Mouse (Mus musculus): Measurements from ENCODE around the gene Ccdc86.

The Ccdc86 gene

DNA sequence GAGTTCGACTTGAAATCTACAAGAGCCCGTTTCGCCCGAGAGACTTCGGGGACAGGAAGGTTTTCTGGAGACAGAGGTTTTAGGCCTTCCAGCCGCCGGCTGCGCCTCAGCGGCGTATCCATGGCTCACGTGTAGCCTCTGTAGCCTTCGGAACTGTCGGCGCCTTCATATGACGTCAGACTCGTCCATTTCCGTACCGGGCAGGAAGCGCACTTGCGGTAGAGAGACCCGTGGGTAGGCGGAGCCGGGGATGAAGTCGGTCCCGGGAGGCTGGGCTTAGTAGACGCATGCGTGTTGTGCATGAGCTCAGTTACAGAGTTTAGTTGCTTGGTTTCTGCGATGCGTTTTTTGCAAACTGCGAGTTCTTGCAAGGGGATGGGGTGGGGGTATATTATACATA lies at the start of gene Ccdc86:
Ccdc86 (minus strand) TSS at position 155 of the 400 bp plus-strand sequence.
- DNase-seq = peak; percentile 96 to 97

DNA sequence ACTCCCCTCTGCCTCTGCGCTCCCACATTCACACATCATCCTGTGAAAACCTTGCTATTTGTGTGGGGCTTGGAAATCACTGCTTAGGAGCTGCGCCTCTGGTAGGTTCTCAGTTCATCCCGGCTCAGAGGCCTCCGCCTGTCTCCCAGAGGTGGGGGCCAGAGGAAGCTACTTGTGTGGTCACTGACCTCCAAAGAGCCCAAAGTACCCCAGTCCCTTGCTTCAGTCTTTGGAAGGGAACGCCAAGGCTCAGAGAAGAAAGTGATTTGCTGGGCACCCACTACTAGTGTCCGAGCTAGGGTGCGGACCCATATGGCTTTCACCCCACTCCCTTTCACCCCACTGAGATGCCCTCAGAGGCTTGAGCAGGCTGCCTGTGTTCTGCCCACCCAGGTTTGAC lies 44.1 kb upstream of the Ccdc86 start, which contains the start of gene Ms4a15:
Ms4a15 (minus strand) TSS at position 101 of the 400 bp plus-strand sequence.
- DNase-seq = no peak

DNA sequence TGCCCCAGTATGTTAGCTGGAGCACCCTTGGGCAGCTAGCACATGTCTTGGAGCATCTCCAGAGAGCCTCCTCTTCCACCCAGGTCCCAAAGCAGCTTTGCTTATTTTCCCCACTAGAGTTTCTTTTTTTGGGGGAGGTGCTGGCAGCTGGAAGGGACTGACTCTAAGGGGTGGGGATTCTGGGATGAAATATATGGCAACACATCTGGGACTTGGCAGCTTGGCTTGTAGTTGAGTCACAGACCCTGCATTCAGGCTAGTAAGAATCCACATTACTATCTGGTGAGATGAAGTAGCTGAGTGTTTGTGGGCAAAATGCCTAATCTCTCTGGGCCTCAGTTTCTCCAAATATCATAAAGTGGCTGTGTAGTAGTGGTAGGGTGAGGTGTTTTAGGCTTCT lies 42.8 kb upstream of the Ccdc86 start:
- DNase-seq = no peak

DNA sequence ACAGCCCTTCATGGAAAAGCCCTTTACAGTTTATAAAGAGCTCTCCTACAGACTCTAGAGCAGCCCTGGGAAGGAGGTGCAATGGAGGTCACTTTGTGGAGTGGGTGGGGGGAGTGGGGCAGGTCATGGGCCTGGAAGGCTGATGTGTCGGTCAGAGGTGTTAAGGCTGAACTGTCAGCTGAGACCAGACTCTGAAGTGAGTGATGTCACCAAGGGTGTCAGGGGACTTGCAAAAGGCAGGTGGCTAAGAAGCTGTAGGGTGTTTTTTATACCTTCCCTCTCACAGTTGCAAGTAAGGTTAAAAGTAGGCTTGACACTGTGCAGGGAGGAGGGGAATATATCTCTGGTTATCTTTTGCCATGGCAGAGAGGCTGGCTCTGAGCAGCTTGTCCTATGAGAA lies 41.7 kb upstream of the Ccdc86 start:
- no peak for DNase-seq

DNA sequence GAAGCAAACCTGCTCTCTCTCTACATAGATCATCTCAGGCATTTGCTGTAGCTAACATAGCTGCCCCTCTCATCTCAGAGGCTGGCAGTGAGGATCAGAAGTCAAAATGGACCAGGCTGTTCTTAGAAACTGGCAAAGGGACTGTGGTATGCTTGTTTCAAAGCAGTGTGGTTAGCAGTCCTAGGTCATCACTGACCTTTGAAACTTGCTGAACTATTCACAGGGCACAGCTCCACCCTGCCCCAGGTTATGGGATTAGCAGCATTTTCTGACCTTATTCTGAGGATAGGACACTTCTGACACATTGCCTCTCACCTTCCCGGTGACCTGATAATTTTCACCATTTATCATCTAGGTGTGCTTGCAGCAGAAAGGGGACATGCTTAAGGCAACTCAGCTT lies 39.5 kb upstream of the Ccdc86 start:
- no peak for DNase-seq

DNA sequence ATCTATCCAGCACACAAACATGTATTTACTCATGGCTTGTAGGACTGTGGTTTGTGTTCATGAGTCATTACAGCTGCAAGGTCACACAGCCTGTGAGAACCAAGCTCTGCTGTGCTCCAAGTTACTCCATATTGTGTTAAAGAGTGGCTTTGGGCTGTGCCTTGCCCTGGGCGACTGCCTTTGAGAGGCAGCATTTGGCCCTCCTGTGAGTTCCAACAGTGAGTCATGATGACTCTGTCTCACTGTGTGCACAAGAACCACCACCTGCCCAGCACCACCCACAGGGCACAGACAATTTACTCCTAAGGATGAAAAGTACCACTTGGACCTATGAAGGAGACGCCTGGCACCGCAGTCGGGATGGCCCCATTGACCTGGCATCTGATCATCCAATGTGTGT lies 36.8 kb upstream of the Ccdc86 start:
- DNase-seq = no peak

DNA sequence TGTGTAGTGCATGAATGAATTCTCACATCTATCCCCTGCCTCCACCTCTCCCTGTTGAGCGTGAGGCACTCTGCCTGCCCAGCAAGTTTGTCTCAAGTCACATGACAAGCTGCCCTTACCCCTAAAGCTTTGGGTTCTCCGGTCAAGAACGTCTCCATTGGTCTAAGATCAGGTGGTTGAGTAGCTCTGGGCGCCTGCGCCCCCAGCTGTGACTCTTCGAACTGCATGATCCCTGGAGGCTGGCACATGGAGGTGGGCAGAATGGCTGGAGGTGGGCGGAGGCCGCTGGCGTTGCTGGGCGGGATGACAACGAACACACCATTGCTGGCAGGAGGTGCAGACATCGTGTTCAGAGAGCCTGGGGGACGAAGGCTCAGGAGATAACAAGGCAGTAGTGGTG lies 35.5 kb upstream of the Ccdc86 start:
- DNase-seq = no peak

DNA sequence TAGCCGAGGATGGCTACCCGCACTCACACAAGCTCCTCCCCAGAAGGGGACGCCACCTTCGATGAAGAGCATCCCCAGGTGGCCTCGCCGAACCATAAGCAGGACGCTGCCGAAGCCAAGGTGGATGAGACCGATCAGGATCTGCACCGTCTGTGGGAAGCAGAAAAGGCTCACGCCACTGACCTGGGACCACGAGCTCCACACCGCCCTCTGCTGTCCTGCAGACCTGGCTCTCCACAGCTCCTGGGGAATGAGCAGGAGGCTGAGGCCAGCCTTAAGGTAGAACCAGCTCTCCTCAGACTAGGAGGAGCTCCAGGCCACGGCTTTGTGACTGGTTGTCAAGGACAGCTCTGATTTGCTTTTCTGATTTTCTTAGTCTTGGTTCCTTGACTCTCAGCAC lies 34.1 kb upstream of the Ccdc86 start:
- DNase-seq = peak; percentile 30 to 49

DNA sequence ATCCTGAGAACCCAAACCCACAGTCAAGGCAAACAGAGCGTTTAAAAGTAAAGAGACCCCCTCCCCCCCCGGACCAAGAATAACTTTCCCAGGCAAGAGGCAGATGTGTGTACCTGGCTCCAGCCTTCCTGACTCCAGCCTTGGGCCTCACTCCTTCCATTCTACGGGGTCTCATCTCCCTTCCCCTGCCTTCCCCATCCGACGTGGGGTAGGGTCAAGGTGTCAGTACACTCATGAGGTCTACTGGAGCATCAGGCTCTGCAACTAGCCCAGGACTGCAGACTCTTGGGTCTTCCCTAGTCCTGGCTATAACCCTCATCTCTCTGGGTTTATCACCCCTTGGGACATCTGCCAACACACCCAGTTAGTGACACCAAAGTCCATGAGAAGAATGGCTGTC lies 31.1 kb upstream of the Ccdc86 start:
- DNase-seq = no peak

DNA sequence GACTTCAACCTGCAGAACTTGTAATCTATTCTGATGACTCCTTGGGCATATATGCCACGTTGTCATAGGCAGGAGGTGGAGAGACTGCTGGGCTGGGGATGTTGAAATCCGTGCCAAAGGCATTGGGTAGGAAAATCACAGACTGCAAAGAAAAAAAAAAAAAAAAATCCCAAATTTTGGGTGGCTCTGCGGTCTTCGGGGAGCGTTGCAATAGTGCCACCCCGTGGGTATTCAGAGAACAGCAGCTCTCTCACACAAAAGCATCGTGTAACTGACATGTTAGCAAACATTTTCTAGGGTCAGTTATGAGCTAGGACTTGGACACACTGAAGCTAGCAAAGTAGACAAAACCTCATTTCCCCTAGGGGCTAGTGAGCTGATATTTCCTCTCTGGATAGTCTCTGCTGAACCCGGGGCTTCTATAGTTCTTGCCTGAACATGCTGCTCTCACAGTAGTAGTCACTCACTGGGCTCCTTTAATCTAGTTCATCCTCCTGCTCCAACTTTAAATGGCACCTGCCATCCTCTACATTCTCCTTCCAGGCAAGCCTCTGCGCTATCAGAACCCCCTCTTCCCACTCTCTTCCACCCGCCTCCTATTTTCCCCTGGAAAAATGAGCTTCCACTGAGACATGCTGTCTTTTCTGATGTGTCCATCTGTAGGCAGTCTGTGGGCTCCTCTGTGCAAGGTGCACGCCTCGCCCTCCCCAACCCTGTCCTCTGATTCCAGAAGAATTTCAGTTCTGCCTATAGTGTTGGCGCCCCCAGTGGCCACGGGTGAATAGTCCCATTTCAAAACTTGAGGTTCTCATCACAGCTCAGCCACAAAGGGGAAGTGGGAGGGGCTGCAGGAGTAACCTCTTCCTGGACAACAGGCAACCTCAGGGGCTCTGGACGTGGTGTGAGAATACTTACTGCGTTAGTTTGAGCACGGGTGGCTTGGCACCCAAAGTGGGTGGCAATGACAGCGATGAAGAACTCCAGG lies 30.4 kb upstream of the Ccdc86 start:
- peak; percentile 84 to 87 for DNase-seq

DNA sequence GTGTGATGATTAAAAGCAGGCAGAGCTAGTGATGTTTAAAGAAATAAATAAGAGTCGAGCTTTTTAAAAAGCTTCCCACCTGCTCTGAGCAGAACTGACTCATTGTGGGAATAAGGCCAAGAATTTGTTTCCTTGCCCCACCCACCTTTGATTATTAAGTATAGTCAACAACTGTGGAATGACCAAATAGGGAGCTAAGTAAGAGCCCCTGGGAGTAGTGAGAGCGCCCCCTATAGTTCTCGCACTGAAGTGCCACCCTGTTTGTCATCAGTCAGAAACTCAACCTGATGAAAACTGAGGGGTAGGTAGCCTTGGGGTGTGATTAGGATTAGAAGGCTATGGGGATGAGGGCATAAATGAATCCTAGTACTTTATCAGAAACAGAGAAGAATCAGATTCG lies 27.3 kb upstream of the Ccdc86 start:
- peak; percentile 26 to 35 for DNase-seq

DNA sequence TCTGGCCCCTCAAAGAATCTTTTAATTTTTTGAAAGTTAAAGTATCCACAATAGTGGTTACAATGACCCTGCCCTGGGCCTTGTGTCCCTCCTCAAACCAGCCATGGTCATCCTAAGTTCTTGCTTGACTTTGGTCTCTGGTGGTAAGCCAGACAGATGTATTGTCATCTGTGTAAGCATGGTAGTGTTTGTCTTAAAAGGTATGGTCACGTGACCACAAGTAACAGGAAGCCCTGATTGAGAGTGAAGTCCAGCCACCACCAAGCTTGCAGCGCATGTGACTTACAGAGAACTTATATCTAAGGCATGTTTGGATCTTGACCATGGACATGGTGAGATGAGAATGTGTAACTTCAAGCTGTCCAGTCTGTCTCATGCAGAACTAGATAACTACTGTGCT lies 26.1 kb upstream of the Ccdc86 start:
- no peak for DNase-seq

DNA sequence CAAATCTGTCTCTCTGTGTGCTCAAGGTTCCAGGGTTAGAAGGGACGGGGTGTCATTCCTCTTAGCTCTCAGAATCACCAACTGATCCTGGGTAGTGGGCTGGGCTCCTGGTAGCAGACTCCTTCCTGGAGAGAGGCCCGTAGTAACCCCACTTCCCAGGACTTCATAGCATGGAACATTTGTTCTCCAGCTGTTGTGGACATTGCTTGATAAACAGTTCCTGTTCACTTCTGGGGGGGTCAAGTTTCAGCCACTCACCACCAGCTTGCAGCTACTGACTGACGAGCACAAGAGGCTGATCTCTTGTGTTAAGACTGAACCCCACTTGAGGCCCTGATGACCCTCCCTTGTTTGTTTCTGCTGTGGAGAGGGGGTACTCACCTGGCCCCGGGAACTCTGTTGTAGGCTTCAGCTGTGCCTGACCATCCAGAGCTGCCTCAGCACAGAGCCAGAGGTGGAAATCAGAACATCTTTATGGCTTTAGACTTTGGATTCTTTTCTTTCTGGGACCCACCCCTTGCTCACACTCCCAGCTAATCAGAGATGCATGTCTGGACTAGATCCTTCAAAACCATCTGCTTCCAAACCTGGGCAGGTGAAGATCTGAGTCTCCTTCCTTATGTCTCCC lies 25.3 kb upstream of the Ccdc86 start, which contains the start of gene Ms4a10:
Ms4a10 (minus strand) TSS at position 433 of the 628 bp plus-strand sequence.
- no peak for DNase-seq

DNA sequence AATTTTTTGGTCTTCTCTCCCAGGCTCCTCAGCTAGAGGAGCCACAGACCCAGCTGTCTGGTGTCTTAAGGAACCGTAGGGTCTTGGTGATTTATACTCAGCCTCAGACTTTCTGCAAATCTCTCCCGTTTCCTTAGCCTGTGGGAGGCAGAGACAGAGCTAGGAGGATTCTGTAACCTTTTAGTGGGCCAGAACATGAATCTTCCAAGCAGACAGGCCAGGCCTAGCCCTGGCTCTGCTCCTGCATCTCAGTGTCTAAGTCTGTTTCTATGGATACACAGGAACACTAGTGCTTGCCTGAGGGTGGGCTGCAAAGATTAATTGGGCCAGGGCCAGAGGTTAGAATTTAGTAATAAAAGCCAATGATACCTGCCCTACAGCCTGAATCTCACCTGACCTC lies 24.1 kb upstream of the Ccdc86 start:
- no peak for DNase-seq

DNA sequence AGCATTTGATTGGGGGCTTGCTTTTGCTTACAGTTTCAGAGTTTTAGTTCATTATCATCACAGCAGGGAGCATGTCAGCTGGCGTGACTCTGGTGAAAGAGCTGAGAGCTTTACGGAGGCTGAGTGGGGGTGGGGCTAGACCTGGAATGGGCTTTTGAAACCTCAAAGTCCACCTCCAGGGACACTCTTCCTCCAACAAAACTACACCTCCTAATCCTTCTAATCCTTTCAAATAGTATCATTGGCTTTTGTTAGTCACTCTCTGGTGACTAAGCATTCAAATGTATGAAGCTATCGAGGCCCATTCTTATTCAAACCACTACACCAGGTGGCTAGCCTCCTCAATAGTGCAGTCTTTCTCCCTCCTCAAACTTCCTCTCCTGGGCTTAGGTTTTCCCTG lies 23.6 kb upstream of the Ccdc86 start:
- no peak for DNase-seq

DNA sequence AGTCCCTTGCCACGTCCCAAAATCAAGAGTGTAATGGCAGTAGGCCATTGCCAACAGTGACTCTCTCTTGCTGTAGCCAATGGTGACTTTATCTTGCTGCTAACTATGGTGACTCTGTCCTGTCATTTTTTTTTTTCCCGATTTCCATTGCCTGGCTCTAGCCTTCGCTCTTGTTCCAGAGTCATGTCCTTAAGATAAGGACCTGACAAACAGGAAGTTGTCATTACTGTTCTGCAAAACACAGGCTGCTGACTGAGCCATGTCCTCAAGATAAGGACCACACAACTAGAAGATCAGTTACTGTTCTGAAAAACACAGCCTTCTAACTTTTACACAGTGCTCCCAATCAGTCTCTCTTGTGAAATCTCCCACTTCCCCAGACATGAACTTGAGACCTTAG lies 21.4 kb upstream of the Ccdc86 start:
- DNase-seq = no peak

DNA sequence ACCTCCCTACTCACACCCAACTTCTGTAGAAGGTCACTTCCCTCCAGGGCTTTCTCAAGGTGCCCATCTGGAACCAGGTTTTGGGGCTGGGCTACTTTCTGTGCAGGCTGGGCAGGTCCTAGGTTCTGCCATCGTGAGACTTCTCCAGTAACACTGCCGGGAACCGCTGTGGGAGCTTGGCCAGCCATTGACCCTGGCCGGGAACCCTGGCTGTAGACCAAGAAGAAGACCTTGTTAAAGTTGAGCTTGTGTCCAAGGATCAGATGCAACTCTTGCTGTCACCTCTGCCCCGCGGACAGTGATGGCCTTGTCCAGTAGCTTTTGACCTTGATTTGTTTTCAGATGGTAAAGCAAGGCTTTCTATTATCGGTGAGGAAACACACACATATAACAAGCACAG lies 19.5 kb upstream of the Ccdc86 start:
- no peak for DNase-seq

DNA sequence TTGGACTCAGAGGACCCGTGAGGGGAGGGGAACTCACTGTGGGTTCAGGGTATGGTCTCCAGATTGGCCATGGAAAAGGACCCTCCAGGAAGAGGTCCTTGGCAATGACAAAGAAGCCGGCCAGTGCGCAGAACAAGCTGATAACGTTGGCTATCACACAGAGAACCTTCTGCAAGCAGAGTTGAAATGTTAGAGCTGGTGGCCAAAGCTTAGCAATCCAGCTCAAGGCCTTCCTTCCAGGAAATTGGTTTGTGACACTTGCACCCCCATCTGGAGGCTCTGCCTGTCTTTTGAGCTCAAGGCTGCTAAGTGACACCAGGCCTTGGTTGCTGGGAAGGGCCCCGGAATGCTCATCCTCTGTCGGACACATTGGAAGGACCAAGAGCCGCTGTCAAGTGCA lies 16.7 kb upstream of the Ccdc86 start:
- no peak for DNase-seq

DNA sequence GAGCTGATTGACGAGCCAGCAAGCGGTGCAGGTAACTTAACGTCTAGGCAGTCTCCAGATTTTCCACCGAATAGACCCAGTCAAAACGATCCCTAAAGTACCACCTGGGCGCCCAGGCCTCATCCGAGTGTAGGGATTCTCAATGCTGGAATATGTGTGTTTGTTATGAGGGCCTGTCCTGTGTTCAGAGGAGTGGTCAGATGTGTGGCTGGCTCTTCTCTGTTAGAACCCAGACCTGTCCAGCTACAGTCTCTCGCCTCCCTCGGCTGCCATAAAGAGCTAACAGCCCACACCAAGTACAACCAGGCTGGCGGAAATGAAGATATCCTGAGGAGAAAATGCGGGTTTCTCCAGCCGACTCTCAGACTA lies 10.9 kb upstream of the Ccdc86 start:
- DNase-seq = no peak

DNA sequence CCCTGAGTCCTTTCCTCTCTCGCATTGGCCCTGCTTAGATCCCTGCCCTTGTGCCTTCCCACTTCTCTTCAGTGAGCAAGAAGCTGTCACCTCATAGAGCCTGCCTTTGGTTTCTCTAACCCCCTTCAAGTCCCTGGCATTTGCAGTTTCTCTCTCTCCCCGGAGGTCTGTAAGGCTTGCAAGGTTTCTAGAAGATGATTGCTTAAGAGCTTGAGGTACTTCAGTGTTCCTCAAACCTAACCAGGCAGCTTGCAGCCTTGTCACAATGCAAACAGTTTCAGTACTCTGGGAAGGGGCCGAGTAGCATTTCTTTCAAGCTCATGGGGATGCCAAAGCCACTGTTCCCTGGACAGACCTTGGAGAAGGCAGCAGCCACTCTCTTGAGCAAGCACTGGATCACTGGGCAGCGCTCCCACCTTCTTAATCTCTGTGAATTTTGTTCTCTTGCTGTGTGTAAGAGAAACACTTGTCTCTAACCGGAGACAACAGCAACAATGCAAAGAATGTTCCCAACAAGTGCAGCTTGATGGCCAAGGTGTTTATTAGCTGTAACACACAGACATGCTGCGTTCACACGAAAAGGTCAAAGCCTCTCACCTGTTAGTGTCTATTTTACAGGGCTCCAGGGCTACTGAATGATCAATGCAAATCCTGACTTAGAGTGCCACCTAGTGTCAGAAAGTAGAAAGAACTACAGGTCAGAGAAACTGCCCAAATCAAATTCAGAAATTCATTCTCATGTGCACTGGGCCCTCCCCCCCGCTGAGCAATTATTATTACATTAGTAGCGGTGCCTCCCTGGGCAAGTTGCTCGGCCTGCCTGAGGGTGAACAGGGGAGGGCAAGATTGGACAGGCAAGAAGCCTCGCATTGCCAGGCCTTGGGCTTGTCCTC lies 10.3 kb upstream of the Ccdc86 start:
- DNase-seq = peak; percentile 24 to 60

DNA sequence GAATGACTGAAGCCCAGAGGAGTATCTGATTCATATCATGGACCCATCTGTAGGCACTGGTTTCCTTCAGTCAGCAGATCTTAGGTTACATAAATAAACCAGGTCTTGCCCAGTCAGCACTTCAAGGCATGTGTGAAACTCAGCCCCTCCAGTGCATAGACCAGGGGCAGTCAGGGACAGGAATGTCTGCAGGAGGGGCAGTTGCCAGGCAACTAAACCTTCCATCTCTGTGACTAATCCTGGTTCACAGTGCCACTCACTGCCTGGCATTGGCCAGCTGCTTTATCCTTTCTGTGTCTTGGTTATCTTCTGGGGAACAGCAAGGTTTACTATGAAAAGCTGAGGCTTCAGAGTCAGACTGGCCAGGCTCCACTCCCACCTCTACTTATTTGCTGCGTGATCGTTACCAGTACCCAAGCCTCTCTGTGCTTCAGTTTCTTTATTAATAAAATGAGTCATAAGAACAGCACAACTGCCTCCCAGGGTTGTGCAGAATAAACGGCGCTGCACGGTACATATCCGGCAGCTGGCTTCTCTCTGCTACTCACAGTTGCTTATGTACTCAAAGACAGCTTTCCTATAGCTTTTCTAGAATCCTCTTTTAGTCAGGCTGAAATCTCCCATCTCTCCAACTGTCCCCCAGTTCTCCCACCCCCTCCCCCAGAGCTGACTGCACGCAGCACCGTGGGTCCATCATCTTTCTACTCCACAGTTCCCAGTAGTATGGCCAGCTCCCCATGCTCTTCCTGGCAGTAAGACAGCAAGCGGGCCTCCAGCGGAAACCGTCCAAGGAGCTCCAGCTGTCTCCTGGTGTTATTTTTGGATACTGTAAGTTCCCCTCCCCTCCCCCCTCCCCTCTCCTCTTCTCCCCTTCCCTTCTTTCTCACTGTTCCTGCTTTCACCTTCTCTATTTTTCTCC lies 3.2 kb upstream of the Ccdc86 start:
- DNase-seq = no peak

DNA sequence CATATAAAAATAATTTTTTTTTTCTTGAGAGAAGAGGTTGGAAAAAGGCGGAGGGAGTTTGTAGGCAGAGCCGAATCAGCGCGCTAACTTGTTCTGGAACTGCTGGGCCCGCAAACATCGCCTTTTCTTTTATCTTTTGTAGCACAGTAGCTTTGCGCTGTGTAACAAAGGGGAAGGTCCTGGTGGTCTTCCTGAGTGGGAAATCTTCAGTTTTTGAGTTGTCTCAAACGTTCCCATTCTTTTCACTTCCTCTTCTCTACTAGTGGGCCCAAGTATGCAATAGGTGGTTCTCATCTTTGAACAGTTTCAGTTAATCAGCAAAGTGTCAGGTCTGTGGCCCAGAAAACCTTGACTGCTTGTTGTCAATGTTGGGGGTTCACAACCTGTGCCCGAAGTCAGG lies 492 bp upstream of the Ccdc86 start:
- no peak for DNase-seq
